Mouse (Mus musculus) limb, embryonic 12.5 days (tissue): ENCODE measurements around the gene Sorbs2. TPM values are rescaled to one million over a fixed set of nuclear protein-coding genes. Genes with fewer than 3 reads are reported as not detected.

ENCODE experiments used
- ATAC-seq: fragments of 200-750 bp; cut with Nextera tagmentation; 2 replicates; pipeline ENCODE4 v1.8.0; 2017; ENCODE audit warnings: low read depth, moderate TSS enrichment; ENCODE audit not compliant: insufficient number of reproducible peaks, insufficient read depth, low FRiP score, low TSS enrichment
- H3K27ac ChIP-seq: fragments of 300-500 bp; sonication (generic); 2 replicates; pipeline ENCODE4 v1.5.1; 2016; ENCODE audit warnings: mild to moderate bottlenecking, moderate library complexity
- H3K27me3 ChIP-seq: fragments of 300-500 bp; sonication (generic); 2 replicates; pipeline ENCODE4 v1.6.1; 2016; ENCODE audit warnings: mild to moderate bottlenecking, moderate library complexity
- H3K36me3 ChIP-seq: fragments of 300-500 bp; sonication (generic); 2 replicates; pipeline ENCODE4 v1.6.1; 2016; ENCODE audit warnings: mild to moderate bottlenecking, moderate library complexity
- H3K4me1 ChIP-seq: fragments of 300-500 bp; sonication (generic); replicated peaks from 2 replicates; pipeline ENCODE4 v1.6.1; 2016
- H3K4me2 ChIP-seq: fragments of 300-500 bp; sonication (generic); 2 replicates; pipeline ENCODE4 v1.6.1; 2016; ENCODE audit warnings: mild to moderate bottlenecking, moderate library complexity
- H3K4me3 ChIP-seq: fragments of 300-500 bp; sonication (generic); replicated peaks from 2 replicates; pipeline ENCODE4 v1.5.1; 2016; ENCODE audit warnings: mild to moderate bottlenecking
- H3K9ac ChIP-seq: fragments of 300-500 bp; sonication (generic); replicated peaks from 2 replicates; pipeline ENCODE4 v1.6.1; 2016; ENCODE audit warnings: mild to moderate bottlenecking, moderate library complexity
- H3K9me3 ChIP-seq: fragments of 300-500 bp; sonication (generic); 2 replicates; pipeline ENCODE4 v1.6.1; 2016; ENCODE audit warnings: mild to moderate bottlenecking, moderate library complexity
- WGBS: fragments of 180-500 bp; shearing (Covaris S2); methylation state at CpG from one replicate; pipeline ENCODE4 v1.1.7; 2016; 5-methylcytosine and 5-hydroxymethylcytosine counted together
- polyA plus RNA-seq: library from polyadenylated mRNA; unstranded; fragments of >200 nt; fragmentation: Nextera tagmentation; extraction: Ambion mirVana; gene quantifications from 2 replicates; pipeline ENCODE4 v1.2.1, GENCODE M21; 2016

The Sorbs2 gene
- polyA plus RNA-seq, 1 experiment from 2014 or later, result 26.5 TPM

- H3K4me1 ChIP-seq, result no peaks in the 10 kb centered on the region
- H3K9me3 ChIP-seq, result no peaks in the 10 kb centered on the region
- H3K36me3 ChIP-seq, result no peaks in the 10 kb centered on the region
- no peak overlapping the region for H3K4me3 ChIP-seq
- no peak overlapping the region for H3K9ac ChIP-seq
- H3K27ac ChIP-seq, result no peak overlapping the region
- H3K4me2 ChIP-seq, result no peak overlapping the region
- no peaks in the 10 kb centered on the region for H3K27me3 ChIP-seq
- ATAC-seq, result no peak
- whole genome bisulfite sequencing, result 81% methylated on average over 2 of the region's 2 CpGs
Observed at GRCm38 (mm10) chr8:45598883-45599282, 91.3 kb downstream of the Sorbs2 start.

DNA sequence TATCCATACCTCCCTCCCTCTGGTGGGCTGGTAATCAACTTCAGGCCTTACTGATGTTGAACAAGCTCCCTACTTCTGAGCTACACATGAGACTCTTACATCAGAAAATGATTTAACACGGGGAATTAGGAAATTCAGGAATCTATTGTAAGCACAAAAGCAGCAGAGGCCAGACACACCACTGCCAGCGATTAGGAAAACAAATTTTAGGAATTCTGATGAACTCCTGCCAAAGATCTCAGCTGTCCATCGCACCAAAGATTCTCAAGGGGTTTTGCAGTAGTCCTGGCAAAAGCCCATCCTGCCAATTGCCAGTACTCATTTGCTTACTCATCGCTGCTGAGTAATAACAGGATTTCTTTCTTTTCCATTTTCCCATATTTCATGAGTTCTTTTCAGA is 94.4 kb downstream of the Sorbs2 start:
- Histone ChIP-seq H3K27ac (no peak overlapping the region), H3K9me3 (no peaks in the 10 kb centered on the region), H3K4me1 (no peaks in the 10 kb centered on the region), H3K4me2 (no peak overlapping the region), H3K36me3 (no peaks in the 10 kb centered on the region), H3K27me3 (no peaks in the 10 kb centered on the region), H3K4me3 (no peak overlapping the region), H3K9ac (no peak overlapping the region)
- WGBS, result 86% methylated on average over 4 of the region's 4 CpGs
- ATAC-seq, result no peak

GRCm38 (mm10) chr8:45605419-45605818 is 97.8 kb downstream of the Sorbs2 start:
- Histone ChIP-seq H3K4me3 (no peak overlapping the region), H3K9me3 (no peaks in the 10 kb centered on the region), H3K4me1 (no peaks in the 10 kb centered on the region), H3K27ac (no peak overlapping the region), H3K27me3 (no peaks in the 10 kb centered on the region), H3K4me2 (no peak overlapping the region), H3K36me3 (no peaks in the 10 kb centered on the region), H3K9ac (no peak overlapping the region)
- WGBS, result 75% methylated on average over 1 of the region's 1 CpGs
- no peak for ATAC-seq

DNA sequence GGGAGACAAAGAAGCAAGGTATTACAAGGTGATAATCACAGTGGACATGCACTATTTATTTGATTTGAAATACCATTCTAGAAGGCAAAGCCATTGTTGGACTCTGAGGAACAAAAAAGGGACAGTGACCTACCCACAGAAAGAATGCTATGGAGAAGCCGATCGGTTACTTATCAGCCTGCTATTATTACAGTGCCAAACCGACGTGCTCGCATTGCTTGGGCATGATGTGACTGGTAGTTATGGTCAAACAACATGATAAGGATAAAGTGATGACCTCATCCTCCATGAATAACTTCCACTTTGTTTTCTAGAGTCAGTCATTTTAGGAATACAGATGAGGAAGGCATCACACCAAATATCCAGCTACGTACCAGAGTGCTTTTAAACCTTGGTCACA is 99.4 kb downstream of the Sorbs2 start:
- H3K4me2 ChIP-seq, result no peak overlapping the region
- H3K4me1 ChIP-seq, result no peaks in the 10 kb centered on the region
- no peak overlapping the region for H3K9ac ChIP-seq
- 91% methylated on average over 6 of the region's 6 CpGs for WGBS
- H3K36me3 ChIP-seq, result no peaks in the 10 kb centered on the region
- no peaks in the 10 kb centered on the region for H3K27me3 ChIP-seq
- no peaks in the 10 kb centered on the region for H3K9me3 ChIP-seq
- no peak overlapping the region for H3K4me3 ChIP-seq
- no peak overlapping the region for H3K27ac ChIP-seq
- ATAC-seq, result no peak

- no peak for ATAC-seq
Observed at GRCm38 (mm10) chr8:45608413-45608812, 100.8 kb downstream of the Sorbs2 start.

GRCm38 (mm10) chr8:45610426-45611215 is 103.0 kb downstream of the Sorbs2 start:
- Histone ChIP-seq H3K9me3 (no peaks in the 10 kb centered on the region), H3K9ac (no peak overlapping the region), H3K4me3 (no peak overlapping the region), H3K36me3 (no peaks in the 10 kb centered on the region), H3K4me2 (no peak overlapping the region), H3K4me1 (peaks cover 9% of the 10 kb centered on the region), H3K27ac (no peak overlapping the region), H3K27me3 (no peaks in the 10 kb centered on the region)
- no peak for ATAC-seq
- 56% methylated on average over 7 of the region's 7 CpGs for WGBS

More at GRCm38 (mm10) chr8:45608413-45608812, 100.8 kb downstream of the Sorbs2 start:
- no peaks in the 10 kb centered on the region for H3K36me3 ChIP-seq
- no peak overlapping the region for H3K4me2 ChIP-seq
- no peak overlapping the region for H3K27ac ChIP-seq
- H3K9ac ChIP-seq, result no peak overlapping the region
- H3K4me3 ChIP-seq, result no peak overlapping the region
- no peaks in the 10 kb centered on the region for H3K27me3 ChIP-seq
- 92% methylated on average over 6 of the region's 6 CpGs for WGBS
- no peaks in the 10 kb centered on the region for H3K9me3 ChIP-seq
- no peaks in the 10 kb centered on the region for H3K4me1 ChIP-seq

GRCm38 (mm10) chr8:45611320-45611719 is 103.7 kb downstream of the Sorbs2 start:
- H3K27me3 ChIP-seq, result no peaks in the 10 kb centered on the region
- no peaks in the 10 kb centered on the region for H3K9me3 ChIP-seq
- no peak overlapping the region for H3K27ac ChIP-seq
- H3K4me3 ChIP-seq, result no peak overlapping the region
- H3K4me1 ChIP-seq, result peaks cover 11% of the 10 kb centered on the region
- H3K4me2 ChIP-seq, result no peak overlapping the region
- no peak overlapping the region for H3K9ac ChIP-seq
- 73% methylated on average over 1 of the region's 1 CpGs for WGBS
- ATAC-seq, result no peak
- H3K36me3 ChIP-seq, result no peaks in the 10 kb centered on the region

DNA sequence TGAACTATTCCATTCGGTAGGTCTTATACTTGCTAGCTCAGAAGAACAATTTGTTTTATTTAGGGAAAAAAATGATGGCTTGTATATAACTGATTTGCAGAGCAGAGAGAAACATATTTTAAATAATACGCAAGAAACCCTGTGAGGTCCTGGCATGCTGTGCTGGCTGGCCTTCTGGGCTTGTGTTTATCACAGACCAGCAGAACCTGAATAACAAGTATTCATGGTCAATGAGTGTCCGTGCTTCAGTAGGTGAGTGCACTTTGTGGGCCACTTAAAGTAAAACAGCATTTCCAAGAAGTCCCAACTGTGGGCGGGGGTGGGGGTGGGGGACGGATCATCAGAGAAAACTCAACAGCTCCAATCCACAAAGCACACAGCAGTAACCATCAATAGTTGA is 107.0 kb downstream of the Sorbs2 start:
- 0 out of 2 replicates have a peak overlapping the region, but pooled peaks have one; percentile 12 for H3K27ac ChIP-seq
- no peak overlapping the region for H3K9ac ChIP-seq
- peaks cover 11% of the 10 kb centered on the region for H3K4me1 ChIP-seq
- no peaks in the 10 kb centered on the region for H3K36me3 ChIP-seq
- no peak overlapping the region for H3K4me3 ChIP-seq
- H3K27me3 ChIP-seq, result no peaks in the 10 kb centered on the region
- no peaks in the 10 kb centered on the region for H3K9me3 ChIP-seq
- no peak for ATAC-seq
- no peak overlapping the region for H3K4me2 ChIP-seq
- 43% methylated on average over 5 of the region's 5 CpGs for WGBS

DNA sequence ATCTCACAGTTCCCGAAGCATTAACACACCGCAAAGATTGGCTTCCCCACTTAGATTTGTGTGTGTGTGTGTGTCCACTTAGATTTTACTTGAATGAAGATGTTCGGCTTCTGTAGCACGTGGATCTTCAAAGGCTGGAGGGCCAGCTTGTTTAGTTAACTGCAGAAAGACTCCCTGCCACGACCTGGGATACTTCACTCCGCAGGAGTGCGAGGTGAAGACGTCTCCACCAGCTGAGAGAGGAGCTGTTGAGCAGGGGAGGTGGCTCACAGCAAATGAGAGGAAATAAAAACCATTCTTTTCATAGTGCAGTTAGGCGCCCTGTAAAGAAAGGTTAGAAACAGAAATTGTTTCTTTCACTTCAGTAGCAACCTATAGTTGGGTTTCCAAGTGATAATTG is 107.5 kb downstream of the Sorbs2 start:
- H3K27me3 ChIP-seq, result no peaks in the 10 kb centered on the region
- no peak for ATAC-seq
- 0 out of 2 replicates have a peak overlapping the region, but pooled peaks have one; percentile 12 for H3K27ac ChIP-seq
- H3K4me2 ChIP-seq, result no peak overlapping the region
- 12% methylated on average over 9 of the region's 9 CpGs for WGBS
- no peak overlapping the region for H3K9ac ChIP-seq
- no peaks in the 10 kb centered on the region for H3K36me3 ChIP-seq
- H3K9me3 ChIP-seq, result no peaks in the 10 kb centered on the region
- H3K4me3 ChIP-seq, result no peak overlapping the region
- peaks cover 11% of the 10 kb centered on the region for H3K4me1 ChIP-seq

GRCm38 (mm10) chr8:45615551-45615950 is 108.0 kb downstream of the Sorbs2 start:
- H3K4me2 ChIP-seq, result no peak overlapping the region
- H3K36me3 ChIP-seq, result no peaks in the 10 kb centered on the region
- WGBS, result 42% methylated on average over 7 of the region's 7 CpGs
- no peak overlapping the region for H3K9ac ChIP-seq
- no peak overlapping the region for H3K4me3 ChIP-seq
- no peaks in the 10 kb centered on the region for H3K27me3 ChIP-seq
- no peak for ATAC-seq
- H3K9me3 ChIP-seq, result no peaks in the 10 kb centered on the region
- H3K27ac ChIP-seq, result no peak overlapping the region
- peaks cover 11% of the 10 kb centered on the region for H3K4me1 ChIP-seq

DNA sequence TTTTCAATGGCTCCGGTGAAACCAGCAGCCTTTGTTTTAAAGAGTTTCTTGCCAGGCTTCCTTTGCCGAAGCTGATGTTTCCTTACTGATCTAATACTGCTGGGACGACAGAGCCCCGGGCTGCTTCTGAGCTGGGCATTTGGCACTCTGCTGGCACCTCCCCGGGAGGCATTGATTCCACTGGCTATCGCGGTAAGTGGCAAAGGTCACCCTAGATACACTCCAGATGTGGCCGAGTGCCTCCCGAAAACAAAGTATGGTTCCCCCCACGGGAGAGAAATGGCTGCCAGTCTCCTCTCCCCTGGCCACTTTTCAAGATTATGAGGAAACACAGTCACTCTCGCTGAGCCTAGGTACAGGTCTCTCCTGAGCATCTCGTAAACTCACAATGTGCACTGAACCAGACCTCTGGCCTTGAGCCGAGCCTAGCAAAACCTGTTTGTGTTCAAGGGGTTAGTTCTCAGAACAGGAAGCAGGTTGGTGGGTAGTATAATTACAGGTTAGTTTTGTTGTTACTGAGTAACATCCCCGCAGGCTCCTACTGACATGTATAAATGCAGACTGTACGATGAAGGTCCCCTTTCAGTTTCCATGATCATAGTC is 114.1 kb downstream of the Sorbs2 start:
- no peaks in the 10 kb centered on the region for H3K27me3 ChIP-seq
- H3K9ac ChIP-seq, result no peak overlapping the region
- no peak for ATAC-seq
- no peak overlapping the region for H3K4me2 ChIP-seq
- H3K36me3 ChIP-seq, result no peaks in the 10 kb centered on the region
- H3K4me1 ChIP-seq, result peaks cover 5% of the 10 kb centered on the region
- H3K9me3 ChIP-seq, result no peaks in the 10 kb centered on the region
- 52% methylated on average over 15 of the region's 15 CpGs for WGBS
- H3K27ac ChIP-seq, result peak overlapping the region; percentile 51; the same call in 1 of the 2 replicates
- no peak overlapping the region for H3K4me3 ChIP-seq
